Mouse (Mus musculus): ENCODE results near the gene Btn1a1. TPM values are rescaled to one million over a fixed set of nuclear protein-coding genes. Genes with fewer than 3 reads are reported as not detected.

Btn1a1 gene
- polyA plus RNA-seq, 1 experiment, result not detected

- no peak for DNase-seq (ENCODE audit: low spot score)
Measured at GRCm38 (mm10) chr13:23422351-23422750, 43.4 kb downstream of the Btn1a1 start.

- no peak for DNase-seq (ENCODE audit: low spot score)
Measured at GRCm38 (mm10) chr13:23412630-23413521, 52.8 kb downstream of the Btn1a1 start.

GRCm38 (mm10) chr13:23412211-23412629, 53.5 kb downstream of the Btn1a1 start:
- DNase-seq (ENCODE audit: low spot score), result no peak

GRCm38 (mm10) chr13:23411311-23412210, 54.1 kb downstream of the Btn1a1 start:
- no peak for DNase-seq (ENCODE audit: low spot score)

- no peak for DNase-seq (ENCODE audit: low spot score)
Measured at GRCm38 (mm10) chr13:23410632-23411031, 55.1 kb downstream of the Btn1a1 start.

Other genes starting within 250 kb of the Btn1a1 start
- gene Vmn1r222, start 230.0 kb downstream of the Btn1a1 start, polyA plus RNA-seq (2012; rRNA removed), result not detected in 2 replicates
- gene Vmn1r223, start 218.8 kb downstream of the Btn1a1 start, polyA plus RNA-seq (2012; rRNA removed), result not detected in 2 replicates
- gene Zfp322a, start 96.7 kb downstream of the Btn1a1 start, polyA plus RNA-seq (2012; rRNA removed), result 12.7 and 15.8 TPM in 2 replicates
- gene Abt1, start 42.0 kb downstream of the Btn1a1 start, polyA plus RNA-seq (2012; rRNA removed), result 7.9 TPM in 2 replicates
- 0.04 TPM in 1 of 2 replicates, not detected in the other for gene Btn2a2, start 23.0 kb upstream of the Btn1a1 start, polyA plus RNA-seq (2012; rRNA removed)
- 27.8 and 30.5 TPM in 2 replicates for gene Hist1h4h, start 65.1 kb upstream of the Btn1a1 start, polyA plus RNA-seq (2012; rRNA removed)
- gene Hist1h2af, start 68.0 kb upstream of the Btn1a1 start, polyA plus RNA-seq (2012; rRNA removed), result 1.3 and 5.2 TPM in 2 replicates
- gene Hist1h3g, start 69.5 kb upstream of the Btn1a1 start, polyA plus RNA-seq (2012; rRNA removed), result 0.40 and 0.90 TPM in 2 replicates
- gene Hist1h2bh, start 77.5 kb upstream of the Btn1a1 start, polyA plus RNA-seq (2012; rRNA removed), result 0.60 and 0.69 TPM in 2 replicates
- 0.44 and 0.78 TPM in 2 replicates for gene Hist1h3f, start 78.2 kb upstream of the Btn1a1 start, polyA plus RNA-seq (2012; rRNA removed)
- gene Hist1h4f, start 85.7 kb upstream of the Btn1a1 start, polyA plus RNA-seq (2012; rRNA removed), result 0.26 and 0.78 TPM in 2 replicates
- 0.62 and 0.90 TPM in 2 replicates for gene Hist1h1d, start 87.4 kb upstream of the Btn1a1 start, polyA plus RNA-seq (2012; rRNA removed)
- gene Hist1h3e, start 96.5 kb upstream of the Btn1a1 start, polyA plus RNA-seq (2012; rRNA removed), result 0.83 and 1.6 TPM in 2 replicates
- 0.15 and 0.53 TPM in 2 replicates for gene Hist1h2ae, start 105.3 kb upstream of the Btn1a1 start, polyA plus RNA-seq (2012; rRNA removed)
- gene Hist1h2bg, start 105.5 kb upstream of the Btn1a1 start, polyA plus RNA-seq (2012; rRNA removed), result 7.4 and 9.9 TPM in 2 replicates
- 0.75 TPM in 1 of 2 replicates, not detected in the other for gene Hist1h2bf, start 108.3 kb upstream of the Btn1a1 start, polyA plus RNA-seq (2012; rRNA removed)
- 1.6 and 1.9 TPM in 2 replicates for gene Hist1h2ad, start 108.5 kb upstream of the Btn1a1 start, polyA plus RNA-seq (2012; rRNA removed)
- 2.5 and 2.6 TPM in 2 replicates for gene Hist1h3d, start 109.9 kb upstream of the Btn1a1 start, polyA plus RNA-seq (2012; rRNA removed)
- 0.47 and 3.4 TPM in 2 replicates for gene Hist1h4d, start 115.7 kb upstream of the Btn1a1 start, polyA plus RNA-seq (2012; rRNA removed)
- gene Hist1h2be, start 155.2 kb upstream of the Btn1a1 start, polyA plus RNA-seq (2012; rRNA removed), result 2.6 and 3.4 TPM in 2 replicates
- 1.1 and 2.4 TPM in 2 replicates for gene Hist1h1e, start 156.7 kb upstream of the Btn1a1 start, polyA plus RNA-seq (2012; rRNA removed)
- 0.45 and 0.86 TPM in 2 replicates for gene Hist1h2ac, start 218.0 kb upstream of the Btn1a1 start, polyA plus RNA-seq (2012; rRNA removed)
- gene Hist1h2bc, start 218.3 kb upstream of the Btn1a1 start, polyA plus RNA-seq (2012; rRNA removed), result 193 and 203 TPM in 2 replicates
- gene Hist1h1t, start 229.9 kb upstream of the Btn1a1 start, polyA plus RNA-seq (2012; rRNA removed), result not detected in 2 replicates
- 0.47 and 1.7 TPM in 2 replicates for gene Hist1h4c, start 232.6 kb upstream of the Btn1a1 start, polyA plus RNA-seq (2012; rRNA removed)
- gene Hfe, start 245.0 kb upstream of the Btn1a1 start, polyA plus RNA-seq (2012; rRNA removed), result 13.8 and 14.8 TPM in 2 replicates

Measured in urinary bladder, adult 2 months (tissue).